Mouse (Mus musculus) urinary bladder, postnatal 36 days (tissue): ENCODE measurements at regions not wholly inside any gene's neighbourhood (a gene's known extent, or its start where the extent isn't known, plus 50 kb on each side); places are given as distances from the start of the nearest gene placed in this dataset.

Source experiments
- DNase-seq, 2 experiments: peaks; one replicate each; pipeline ENCODE4 v3.0.0; 2022; ENCODE audit warnings: low spot score in 2 of 2, mixed read lengths in 1 of 2

DNA sequence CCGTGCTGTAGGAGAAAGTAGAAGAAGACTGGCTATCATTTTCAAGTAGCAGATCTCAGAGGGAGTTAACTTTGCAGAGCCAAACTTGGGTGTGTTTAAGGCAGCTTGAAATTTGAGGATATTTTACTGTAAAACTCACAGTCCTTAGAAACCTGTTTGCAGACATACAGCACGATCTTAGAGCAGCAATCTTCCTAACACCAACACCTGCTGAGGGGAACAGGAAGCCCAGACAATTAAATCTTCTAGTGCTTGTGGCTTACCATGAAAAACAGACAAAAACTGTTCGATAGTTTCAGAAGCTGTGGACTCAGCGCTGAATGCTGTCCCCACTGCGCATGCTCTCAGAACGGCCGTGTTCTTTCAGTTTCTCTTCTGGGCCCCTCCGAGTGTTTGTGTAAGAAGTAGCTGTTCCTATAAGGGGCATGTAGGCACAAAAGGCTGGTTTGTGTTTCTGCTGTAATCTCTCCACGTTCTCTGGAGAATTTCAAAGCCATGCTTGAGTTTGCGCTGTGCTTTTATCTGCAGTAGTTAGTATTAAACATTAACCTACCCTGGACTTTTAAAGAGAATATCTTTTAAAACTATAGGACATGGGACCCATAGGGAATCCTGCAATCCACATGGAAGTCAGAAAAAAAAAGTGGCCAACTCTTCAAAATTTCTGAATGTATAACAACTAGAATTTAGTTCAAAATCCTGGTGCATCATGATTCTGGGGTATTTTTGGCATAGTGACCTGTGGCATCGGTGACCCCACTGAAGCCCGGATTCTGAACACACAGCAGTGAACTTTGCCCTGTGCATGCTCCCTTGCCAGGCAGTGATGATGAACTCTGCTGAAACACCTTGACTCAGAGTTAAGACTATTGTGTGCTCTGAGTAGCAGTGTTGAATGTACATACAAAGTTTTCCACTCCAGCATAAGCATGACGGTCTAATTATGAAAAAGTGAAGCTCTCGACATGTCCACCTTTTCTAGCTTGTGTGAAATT is 584.4 kb downstream of the Etnk1 start:
- DNase-seq, result peak; percentile 28 to 30

DNA sequence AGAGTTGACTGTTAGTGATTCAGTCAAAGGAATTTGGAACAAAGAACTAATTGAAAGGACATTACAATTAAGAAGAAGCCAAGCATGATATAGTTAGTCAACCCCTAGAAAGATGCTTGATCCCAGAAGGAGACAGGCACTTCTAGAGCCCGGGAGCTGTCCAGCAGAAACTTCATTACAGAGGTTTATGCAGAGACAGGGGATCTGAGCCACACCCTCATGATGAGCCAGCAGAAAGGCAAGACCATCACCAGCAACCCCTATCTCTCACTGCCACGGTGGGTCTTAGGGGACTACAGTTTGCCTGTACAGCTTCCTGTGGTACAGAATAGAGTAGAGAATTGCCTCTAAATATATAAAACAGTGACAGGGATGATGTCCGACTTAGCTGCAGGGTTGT is 590.4 kb downstream of the Etnk1 start:
- no peak for DNase-seq

GRCm38 (mm10) chr6:143768115-143768514 is 601.1 kb downstream of the Etnk1 start:
- no peak for DNase-seq
